Mouse (Mus musculus) heart, embryonic 16.5 days (tissue): ENCODE results near the gene Kat6b. TPM values are rescaled to one million over a fixed set of nuclear protein-coding genes. Genes with fewer than 3 reads are reported as not detected.

ENCODE experiments used
- ATAC-seq: fragments of 200-750 bp; cut with Nextera tagmentation; replicated peaks from 2 replicates; pipeline ENCODE4 v1.8.0; 2017; ENCODE audit warnings: moderate number of reproducible peaks; ENCODE audit not compliant: insufficient read depth, low FRiP score; ENCODE audit errors: extremely low read depth
- H3K27ac ChIP-seq: fragments of 300-500 bp; sonication (generic); 2 replicates; pipeline ENCODE4 v1.5.1; 2014; ENCODE audit warnings: mild to moderate bottlenecking, low read length, control low read depth, moderate library complexity
- H3K27me3 ChIP-seq: fragments of 300-500 bp; sonication (generic); 2 replicates; pipeline ENCODE4 v1.6.1; 2014; ENCODE audit warnings: low read length, mixed read lengths; ENCODE audit not compliant: control insufficient read depth, insufficient read depth
- H3K36me3 ChIP-seq: fragments of 300-500 bp; sonication (generic); 2 replicates; pipeline ENCODE4 v1.6.1; 2014; ENCODE audit not compliant: control insufficient read depth, insufficient read depth
- H3K4me1 ChIP-seq: fragments of 300-500 bp; sonication (generic); 2 replicates; pipeline ENCODE4 v1.6.1; 2014; ENCODE audit warnings: low read length, mixed read lengths; ENCODE audit not compliant: control insufficient read depth, insufficient read depth
- H3K4me2 ChIP-seq: fragments of 300-500 bp; sonication (generic); 2 replicates; pipeline ENCODE4 v1.6.1; 2014; ENCODE audit warnings: low read depth, mild to moderate bottlenecking, control low read depth, low read length
- H3K4me3 ChIP-seq: fragments of 300-500 bp; sonication (generic); 2 replicates; pipeline ENCODE4 v1.5.1; 2014; ENCODE audit warnings: mild to moderate bottlenecking, control low read depth, low read length
- H3K9ac ChIP-seq: fragments of 300-500 bp; sonication (generic); 2 replicates; pipeline ENCODE4 v1.6.1; 2014; ENCODE audit warnings: low read length, control low read depth
- H3K9me3 ChIP-seq: fragments of 300-500 bp; sonication (generic); replicated peaks from 2 replicates; pipeline ENCODE4 v1.6.1; 2016; ENCODE audit warnings: low read length; ENCODE audit not compliant: control insufficient read depth
- WGBS: fragments of 180-500 bp; shearing (Covaris S2); extraction: QIAGEN DNeasy Blood & Tissue Kit; methylation state at CpG from one replicate; pipeline ENCODE4 v1.1.7; 2014; 5-methylcytosine and 5-hydroxymethylcytosine counted together
- polyA plus RNA-seq: library from polyadenylated mRNA; unstranded; fragments of >200 nt; fragmentation: Nextera tagmentation; extraction: Ambion mirVana; gene quantifications from 2 replicates; pipeline ENCODE4 v1.2.1, GENCODE M21; 2015

Gene Kat6b
- polyA plus RNA-seq, 1 experiment from 2014 or later = 9.4 TPM

GRCm38 (mm10) chr14:21523851-21524441 is 42.7 kb downstream of the Kat6b start:
- no peak overlapping the region for H3K4me3 ChIP-seq
- H3K27ac ChIP-seq = peak overlapping the region; percentile 34
- H3K9ac ChIP-seq = no peak overlapping the region
- H3K36me3 ChIP-seq = no peaks in the 10 kb centered on the region
- H3K4me1 ChIP-seq = peaks cover 50% of the 10 kb centered on the region
- ATAC-seq = no peak
- no peaks in the 10 kb centered on the region for H3K9me3 ChIP-seq
- peak overlapping the region; percentile 6; the same call in 1 of the 2 replicates for H3K4me2 ChIP-seq
- WGBS = 25% methylated on average over 3 of the region's 3 CpGs
- no peaks in the 10 kb centered on the region for H3K27me3 ChIP-seq

- H3K27ac ChIP-seq = peak overlapping the region; percentile 52
Measured at GRCm38 (mm10) chr14:21525674-21526073, 44.4 kb downstream of the Kat6b start.

GRCm38 (mm10) chr14:21533566-21533965 is 52.3 kb downstream of the Kat6b start:
- Histone ChIP-seq H3K9ac (no peak overlapping the region), H3K4me3 (no peak overlapping the region), H3K27me3 (no peaks in the 10 kb centered on the region), H3K36me3 (no peaks in the 10 kb centered on the region), H3K4me1 (peaks cover 24% of the 10 kb centered on the region), H3K4me2 (no peak overlapping the region), H3K27ac (no peak overlapping the region), H3K9me3 (no peaks in the 10 kb centered on the region)
- WGBS = 73% methylated on average over 4 of the region's 4 CpGs
- no peak for ATAC-seq

More at GRCm38 (mm10) chr14:21525674-21526073, 44.4 kb downstream of the Kat6b start:
- 64% methylated on average over 4 of the region's 4 CpGs for WGBS
- Histone ChIP-seq H3K9ac (no peak overlapping the region), H3K4me2 (no peak overlapping the region), H3K9me3 (no peaks in the 10 kb centered on the region), H3K4me3 (no peak overlapping the region), H3K27me3 (no peaks in the 10 kb centered on the region), H3K36me3 (no peaks in the 10 kb centered on the region), H3K4me1 (peaks cover 40% of the 10 kb centered on the region)
- ATAC-seq = no peak

GRCm38 (mm10) chr14:21534066-21534465 is 52.8 kb downstream of the Kat6b start:
- no peaks in the 10 kb centered on the region for H3K27me3 ChIP-seq
- no peaks in the 10 kb centered on the region for H3K9me3 ChIP-seq
- ATAC-seq = no peak
- H3K4me3 ChIP-seq = no peak overlapping the region
- no peak overlapping the region for H3K9ac ChIP-seq
- no peak overlapping the region for H3K4me2 ChIP-seq
- 46% methylated on average over 2 of the region's 2 CpGs for WGBS
- H3K36me3 ChIP-seq = no peaks in the 10 kb centered on the region
- H3K4me1 ChIP-seq = peaks cover 24% of the 10 kb centered on the region
- no peak overlapping the region for H3K27ac ChIP-seq

GRCm38 (mm10) chr14:21534542-21535272 is 53.5 kb downstream of the Kat6b start:
- no peaks in the 10 kb centered on the region for H3K9me3 ChIP-seq
- ATAC-seq = no peak
- no peak overlapping the region for H3K4me3 ChIP-seq
- peaks cover 21% of the 10 kb centered on the region for H3K4me1 ChIP-seq
- no peaks in the 10 kb centered on the region for H3K36me3 ChIP-seq
- no peak overlapping the region for H3K9ac ChIP-seq
- H3K27me3 ChIP-seq = no peaks in the 10 kb centered on the region
- WGBS = 84% methylated on average over 11 of the region's 11 CpGs
- H3K27ac ChIP-seq = no peak overlapping the region
- H3K4me2 ChIP-seq = no peak overlapping the region

- 0 out of 2 replicates have a peak overlapping the region, but pooled peaks have one; percentile 14 for H3K4me2 ChIP-seq
- 70% methylated on average over 11 of the region's 11 CpGs for WGBS
- peaks cover 25% of the 10 kb centered on the region for H3K4me1 ChIP-seq
- H3K27me3 ChIP-seq = no peaks in the 10 kb centered on the region
- peaks cover 5% of the 10 kb centered on the region; the same call in 1 of the 2 replicates for H3K36me3 ChIP-seq
- H3K9me3 ChIP-seq = no peaks in the 10 kb centered on the region; the same call in 1 of the 2 replicates
- H3K27ac ChIP-seq = peak overlapping the region; percentile 89
- peak; percentile 81; the same call in 1 of the 2 replicates for ATAC-seq
- H3K9ac ChIP-seq = no peak overlapping the region
- H3K4me3 ChIP-seq = no peak overlapping the region
Measured at GRCm38 (mm10) chr14:21536485-21537181, 55.4 kb downstream of the Kat6b start.

GRCm38 (mm10) chr14:21537838-21538237 is 56.6 kb downstream of the Kat6b start:
- ATAC-seq = no peak
- Histone ChIP-seq H3K9ac (no peak overlapping the region), H3K9me3 (peaks cover 3% of the 10 kb centered on the region; the same call in 1 of the 2 replicates), H3K27ac (peak overlapping the region; percentile 24; the same call in 1 of the 2 replicates), H3K4me2 (no peak overlapping the region), H3K36me3 (peaks cover 14% of the 10 kb centered on the region), H3K27me3 (no peaks in the 10 kb centered on the region), H3K4me1 (peaks cover 23% of the 10 kb centered on the region), H3K4me3 (no peak overlapping the region)
- 74% methylated on average over 3 of the region's 3 CpGs for WGBS

GRCm38 (mm10) chr14:21539731-21540130 is 58.5 kb downstream of the Kat6b start:
- no peaks in the 10 kb centered on the region for H3K27me3 ChIP-seq
- no peak for ATAC-seq
- WGBS = 79% methylated on average over 3 of the region's 3 CpGs

More at GRCm38 (mm10) chr14:21539731-21540130, 58.5 kb downstream of the Kat6b start:
- H3K4me2 ChIP-seq = no peak overlapping the region
- no peak overlapping the region for H3K4me3 ChIP-seq
- H3K27ac ChIP-seq = no peak overlapping the region
- H3K9me3 ChIP-seq = peaks cover 3% of the 10 kb centered on the region; the same call in 1 of the 2 replicates
- no peak overlapping the region for H3K9ac ChIP-seq
- H3K36me3 ChIP-seq = peaks cover 14% of the 10 kb centered on the region
- H3K4me1 ChIP-seq = peaks cover 21% of the 10 kb centered on the region
